Mouse (Mus musculus) G1E (cell line): ENCODE measurements around the gene Spock2.
"Not testable (repeated sequence)": the region's sequence is repeated elsewhere in the genome, so short reads cannot be mapped to it uniquely, and the experiment has no call there.

ENCODE experiments used
- CTCF ChIP-seq: IDR thresholded peaks from 2 replicates; pipeline ENCODE4 v1.5.1; 2012; ENCODE audit warnings: low read depth, low read length, inconsistent platforms, mixed read lengths
- GATA1 ChIP-seq: IDR thresholded peaks from 2 replicates; pipeline ENCODE4 v1.6.1; 2012; ENCODE audit warnings: borderline replicate concordance, low read length, inconsistent platforms, mixed read lengths

GRCm38 (mm10) chr10:60147510-60148047 lies 41.6 kb downstream of the Spock2 start:
- not testable (repeated sequence) for TF ChIP-seq CTCF, GATA1
